Mouse (Mus musculus) kidney, embryonic 15.5 days (tissue): ENCODE results near the gene Dgkd. TPM values are rescaled to one million over a fixed set of nuclear protein-coding genes. Genes with fewer than 3 reads are reported as not detected.

ENCODE experiments used
- ATAC-seq: fragments of 200-750 bp; cut with Nextera tagmentation; replicated peaks from 2 replicates; pipeline ENCODE4 v1.8.0; 2017; ENCODE audit warnings: moderate TSS enrichment; ENCODE audit not compliant: low FRiP score
- H3K27ac ChIP-seq: fragments of 300-500 bp; sonication (generic); 2 replicates; pipeline ENCODE4 v1.5.1; 2015; ENCODE audit warnings: mild to moderate bottlenecking, inconsistent platforms
- H3K27me3 ChIP-seq: fragments of 300-500 bp; sonication (generic); 2 replicates; pipeline ENCODE4 v1.6.1; 2015; ENCODE audit warnings: inconsistent platforms
- H3K36me3 ChIP-seq: fragments of 300-500 bp; sonication (generic); 2 replicates; pipeline ENCODE4 v1.6.1; 2015; ENCODE audit warnings: inconsistent platforms
- H3K4me1 ChIP-seq: fragments of 300-500 bp; sonication (generic); 2 replicates; pipeline ENCODE4 v1.6.1; 2015; ENCODE audit warnings: inconsistent platforms
- H3K4me2 ChIP-seq: fragments of 300-500 bp; sonication (generic); 2 replicates; pipeline ENCODE4 v1.6.1; 2015; ENCODE audit warnings: moderate library complexity, mild to moderate bottlenecking, inconsistent platforms
- H3K4me3 ChIP-seq: fragments of 300-500 bp; sonication (generic); replicated peaks from 2 replicates; pipeline ENCODE4 v1.5.1; 2015; ENCODE audit warnings: mild to moderate bottlenecking, inconsistent platforms
- H3K9ac ChIP-seq: fragments of 300-500 bp; sonication (generic); 2 replicates; pipeline ENCODE4 v1.6.1; 2015; ENCODE audit warnings: mild to moderate bottlenecking, inconsistent platforms
- H3K9me3 ChIP-seq: fragments of 300-500 bp; sonication (generic); replicated peaks from 2 replicates; pipeline ENCODE4 v1.6.1; 2016; ENCODE audit warnings: inconsistent platforms
- WGBS: fragments of 180-500 bp; shearing (Covaris S2); methylation state at CpG from one replicate; pipeline ENCODE4 v1.1.7; 2015; ENCODE audit warnings: mixed read lengths; 5-methylcytosine and 5-hydroxymethylcytosine counted together
- polyA plus RNA-seq: library from polyadenylated mRNA; unstranded; fragments of >200 nt; fragmentation: Nextera tagmentation; extraction: Ambion mirVana; gene quantifications from 2 replicates; pipeline ENCODE4 v1.2.1, GENCODE M21; 2015

The Dgkd gene
- polyA plus RNA-seq, 1 experiment from 2014 or later = 33.6 TPM

- Histone ChIP-seq H3K36me3 (peaks cover 72% of the 10 kb centered on the region), H3K9ac (no peak overlapping the region), H3K27ac (no peak overlapping the region), H3K9me3 (no peaks in the 10 kb centered on the region), H3K27me3 (no peaks in the 10 kb centered on the region), H3K4me2 (no peak overlapping the region), H3K4me3 (no peak overlapping the region), H3K4me1 (0 out of 2 replicates have a peak, but pooled peaks cover 4% of the 10 kb centered on the region)
- WGBS = 97% methylated on average over 2 of the region's 2 CpGs
- ATAC-seq = no peak
Observed at GRCm38 (mm10) chr1:87918061-87918460, 65.0 kb downstream of the Dgkd start.

GRCm38 (mm10) chr1:87920056-87920614, 67.0 kb downstream of the Dgkd start:
- H3K9ac ChIP-seq = no peak overlapping the region
- no peaks in the 10 kb centered on the region for H3K9me3 ChIP-seq
- no peak for ATAC-seq
- peaks cover 89% of the 10 kb centered on the region for H3K36me3 ChIP-seq
- no peaks in the 10 kb centered on the region for H3K4me1 ChIP-seq
- 87% methylated on average over 3 of the region's 3 CpGs for WGBS
- no peak overlapping the region for H3K4me3 ChIP-seq
- H3K27me3 ChIP-seq = no peaks in the 10 kb centered on the region
- no peak overlapping the region for H3K27ac ChIP-seq
- no peak overlapping the region for H3K4me2 ChIP-seq

- no peak overlapping the region for H3K4me3 ChIP-seq
- no peaks in the 10 kb centered on the region for H3K9me3 ChIP-seq
- no peak overlapping the region for H3K4me2 ChIP-seq
- H3K36me3 ChIP-seq = peaks cover 93% of the 10 kb centered on the region
- H3K27ac ChIP-seq = no peak overlapping the region
- WGBS = 57% methylated on average over 1 of the region's 1 CpGs
- ATAC-seq = no peak
- no peaks in the 10 kb centered on the region for H3K4me1 ChIP-seq
- no peak overlapping the region for H3K9ac ChIP-seq
- H3K27me3 ChIP-seq = no peaks in the 10 kb centered on the region
Observed at GRCm38 (mm10) chr1:87922666-87923065, 69.6 kb downstream of the Dgkd start.

GRCm38 (mm10) chr1:87924888-87925287, 71.8 kb downstream of the Dgkd start:
- H3K4me2 ChIP-seq = no peak overlapping the region
- H3K9ac ChIP-seq = no peak overlapping the region
- ATAC-seq = no peak
- H3K36me3 ChIP-seq = peaks cover 92% of the 10 kb centered on the region
- no peaks in the 10 kb centered on the region for H3K9me3 ChIP-seq
- no peaks in the 10 kb centered on the region for H3K4me1 ChIP-seq
- no peak overlapping the region for H3K4me3 ChIP-seq
- WGBS = 83% methylated on average over 4 of the region's 4 CpGs
- no peaks in the 10 kb centered on the region for H3K27me3 ChIP-seq
- no peak overlapping the region for H3K27ac ChIP-seq

GRCm38 (mm10) chr1:87929730-87930129, 76.6 kb downstream of the Dgkd start:
- H3K4me1 ChIP-seq = no peaks in the 10 kb centered on the region
- no peak overlapping the region for H3K9ac ChIP-seq
- peaks cover 92% of the 10 kb centered on the region for H3K36me3 ChIP-seq
- H3K9me3 ChIP-seq = no peaks in the 10 kb centered on the region
- no peak overlapping the region for H3K4me3 ChIP-seq
- H3K27ac ChIP-seq = no peak overlapping the region
- 61% methylated on average over 5 of the region's 5 CpGs for WGBS
- no peak overlapping the region for H3K4me2 ChIP-seq
- ATAC-seq = no peak
- no peaks in the 10 kb centered on the region for H3K27me3 ChIP-seq

GRCm38 (mm10) chr1:87933051-87933450, 80.0 kb downstream of the Dgkd start:
- H3K36me3 ChIP-seq = peaks cover 86% of the 10 kb centered on the region
- H3K27me3 ChIP-seq = no peaks in the 10 kb centered on the region
- no peak overlapping the region for H3K4me2 ChIP-seq
- WGBS = 76% methylated on average over 5 of the region's 5 CpGs
- H3K27ac ChIP-seq = no peak overlapping the region
- no peaks in the 10 kb centered on the region for H3K9me3 ChIP-seq
- ATAC-seq = no peak
- H3K4me3 ChIP-seq = no peak overlapping the region
- H3K9ac ChIP-seq = no peak overlapping the region
- H3K4me1 ChIP-seq = no peaks in the 10 kb centered on the region

GRCm38 (mm10) chr1:87935095-87935494, 82.0 kb downstream of the Dgkd start:
- no peak overlapping the region for H3K27ac ChIP-seq
- H3K27me3 ChIP-seq = no peaks in the 10 kb centered on the region
- H3K36me3 ChIP-seq = peaks cover 88% of the 10 kb centered on the region
- no peak overlapping the region for H3K4me2 ChIP-seq
- H3K9ac ChIP-seq = no peak overlapping the region
- no peak for ATAC-seq
- H3K9me3 ChIP-seq = no peaks in the 10 kb centered on the region
- H3K4me3 ChIP-seq = no peak overlapping the region
- H3K4me1 ChIP-seq = no peaks in the 10 kb centered on the region
- WGBS = 88% methylated on average over 9 of the region's 9 CpGs

GRCm38 (mm10) chr1:87935546-87935945, 82.5 kb downstream of the Dgkd start:
- H3K27ac ChIP-seq = no peak overlapping the region
- no peak overlapping the region for H3K9ac ChIP-seq
- no peak for ATAC-seq
- H3K9me3 ChIP-seq = no peaks in the 10 kb centered on the region
- peaks cover 88% of the 10 kb centered on the region for H3K36me3 ChIP-seq
- WGBS = 77% methylated on average over 2 of the region's 2 CpGs
- no peak overlapping the region for H3K4me2 ChIP-seq
- H3K4me1 ChIP-seq = no peaks in the 10 kb centered on the region
- no peak overlapping the region for H3K4me3 ChIP-seq
- H3K27me3 ChIP-seq = no peaks in the 10 kb centered on the region

- H3K36me3 ChIP-seq = peaks cover 88% of the 10 kb centered on the region
- H3K9ac ChIP-seq = no peak overlapping the region
- 92% methylated on average over 7 of the region's 7 CpGs for WGBS
- no peak overlapping the region for H3K4me3 ChIP-seq
- H3K9me3 ChIP-seq = no peaks in the 10 kb centered on the region
- no peak overlapping the region for H3K4me2 ChIP-seq
- H3K4me1 ChIP-seq = no peaks in the 10 kb centered on the region
- ATAC-seq = no peak
- no peak overlapping the region for H3K27ac ChIP-seq
- no peaks in the 10 kb centered on the region for H3K27me3 ChIP-seq
Observed at GRCm38 (mm10) chr1:87936075-87936474, 83.0 kb downstream of the Dgkd start.

GRCm38 (mm10) chr1:87936516-87936915, 83.4 kb downstream of the Dgkd start:
- ATAC-seq = no peak
- Histone ChIP-seq H3K27ac (no peak overlapping the region), H3K4me3 (no peak overlapping the region), H3K36me3 (peaks cover 88% of the 10 kb centered on the region), H3K4me1 (no peaks in the 10 kb centered on the region), H3K9me3 (no peaks in the 10 kb centered on the region), H3K4me2 (no peak overlapping the region), H3K27me3 (no peaks in the 10 kb centered on the region), H3K9ac (no peak overlapping the region)
- WGBS = 31% methylated on average over 2 of the region's 2 CpGs

GRCm38 (mm10) chr1:87941765-87942164, 88.7 kb downstream of the Dgkd start:
- no peak for ATAC-seq
- Histone ChIP-seq H3K4me3 (no peak overlapping the region), H3K9ac (no peak overlapping the region), H3K36me3 (peaks cover 100% of the 10 kb centered on the region), H3K27ac (no peak overlapping the region), H3K27me3 (no peaks in the 10 kb centered on the region), H3K9me3 (no peaks in the 10 kb centered on the region), H3K4me1 (no peaks in the 10 kb centered on the region), H3K4me2 (no peak overlapping the region)
- WGBS = 88% methylated on average over 1 of the region's 1 CpGs

- no peak for ATAC-seq
- Histone ChIP-seq H3K4me2 (no peak overlapping the region), H3K9me3 (no peaks in the 10 kb centered on the region), H3K27ac (no peak overlapping the region), H3K9ac (no peak overlapping the region), H3K36me3 (peaks cover 99% of the 10 kb centered on the region), H3K27me3 (no peaks in the 10 kb centered on the region), H3K4me3 (no peak overlapping the region), H3K4me1 (no peaks in the 10 kb centered on the region)
- 92% methylated on average over 6 of the region's 6 CpGs for WGBS
Observed at GRCm38 (mm10) chr1:87947681-87948091, 94.6 kb downstream of the Dgkd start.

GRCm38 (mm10) chr1:87951641-87952040, 98.6 kb downstream of the Dgkd start:
- WGBS = 93% methylated on average over 3 of the region's 3 CpGs
- no peak overlapping the region for H3K4me3 ChIP-seq
- no peak for ATAC-seq
- H3K9ac ChIP-seq = no peak overlapping the region
- H3K9me3 ChIP-seq = no peaks in the 10 kb centered on the region
- H3K27ac ChIP-seq = no peak overlapping the region
- H3K36me3 ChIP-seq = peaks cover 98% of the 10 kb centered on the region
- H3K4me2 ChIP-seq = no peak overlapping the region
- no peaks in the 10 kb centered on the region for H3K4me1 ChIP-seq
- no peaks in the 10 kb centered on the region for H3K27me3 ChIP-seq
